Mouse (Mus musculus) limb, embryonic 11.5 days (tissue): ENCODE results near the gene Ccdc32. TPM values are rescaled to one million over a fixed set of nuclear protein-coding genes. Genes with fewer than 3 reads are reported as not detected.

Experiments
- ATAC-seq: fragments of 200-750 bp; cut with Nextera tagmentation; 2 replicates; pipeline ENCODE4 v1.8.0; 2017; ENCODE audit warnings: low read depth; ENCODE audit not compliant: insufficient number of reproducible peaks, low FRiP score, low TSS enrichment
- DNase-seq: peaks from one replicate; pipeline ENCODE4 v3.0.0-alpha.2; 2015; ENCODE audit warnings: low spot score
- H3K27ac ChIP-seq: fragments of 300-500 bp; sonication (generic); replicated peaks from 2 replicates; pipeline ENCODE4 v1.5.1; 2014; ENCODE audit warnings: low read depth, mild to moderate bottlenecking, low read length
- H3K27me3 ChIP-seq: fragments of 300-500 bp; sonication (generic); 2 replicates; pipeline ENCODE4 v1.6.1; 2014; ENCODE audit warnings: mild to moderate bottlenecking, low read length, mixed read lengths; ENCODE audit not compliant: control insufficient read depth, insufficient read depth
- H3K36me3 ChIP-seq: fragments of 300-500 bp; sonication (generic); 2 replicates; pipeline ENCODE4 v1.6.1; 2014; ENCODE audit warnings: mild to moderate bottlenecking, low read length, moderate library complexity, mixed read lengths; ENCODE audit not compliant: control insufficient read depth, insufficient read depth
- H3K4me1 ChIP-seq: fragments of 300-500 bp; sonication (generic); 2 replicates; pipeline ENCODE4 v1.6.1; 2014; ENCODE audit warnings: low read length, mixed read lengths; ENCODE audit not compliant: control insufficient read depth, insufficient read depth
- H3K4me2 ChIP-seq: fragments of 300-500 bp; sonication (generic); 2 replicates; pipeline ENCODE4 v1.6.1; 2014; ENCODE audit warnings: low read depth, mild to moderate bottlenecking, moderate library complexity; ENCODE audit not compliant: severe bottlenecking
- H3K4me3 ChIP-seq: fragments of 300-500 bp; sonication (generic); 2 replicates; pipeline ENCODE4 v1.5.1; 2014; ENCODE audit warnings: low read depth, low read length
- H3K9ac ChIP-seq: fragments of 300-500 bp; sonication (generic); 2 replicates; pipeline ENCODE4 v1.6.1; 2014; ENCODE audit warnings: mild to moderate bottlenecking, low read length
- H3K9me3 ChIP-seq: fragments of 300-500 bp; sonication (generic); 2 replicates; pipeline ENCODE4 v1.6.1; 2016; ENCODE audit warnings: low read length; ENCODE audit not compliant: control insufficient read depth
- WGBS: fragments of 180-500 bp; shearing (Covaris S2); extraction: QIAGEN DNeasy Blood & Tissue Kit; methylation state at CpG from one replicate; pipeline ENCODE4 v1.1.7; 2014; 5-methylcytosine and 5-hydroxymethylcytosine counted together
- polyA plus RNA-seq: library from polyadenylated mRNA; unstranded; fragments of >200 nt; fragmentation: Nextera tagmentation; extraction: Ambion mirVana; gene quantifications from 2 replicates; pipeline ENCODE4 v1.2.1, GENCODE M21; 2014

Ccdc32 gene
- 19.8 and 20.7 TPM in 2 replicates for polyA plus RNA-seq

DNA sequence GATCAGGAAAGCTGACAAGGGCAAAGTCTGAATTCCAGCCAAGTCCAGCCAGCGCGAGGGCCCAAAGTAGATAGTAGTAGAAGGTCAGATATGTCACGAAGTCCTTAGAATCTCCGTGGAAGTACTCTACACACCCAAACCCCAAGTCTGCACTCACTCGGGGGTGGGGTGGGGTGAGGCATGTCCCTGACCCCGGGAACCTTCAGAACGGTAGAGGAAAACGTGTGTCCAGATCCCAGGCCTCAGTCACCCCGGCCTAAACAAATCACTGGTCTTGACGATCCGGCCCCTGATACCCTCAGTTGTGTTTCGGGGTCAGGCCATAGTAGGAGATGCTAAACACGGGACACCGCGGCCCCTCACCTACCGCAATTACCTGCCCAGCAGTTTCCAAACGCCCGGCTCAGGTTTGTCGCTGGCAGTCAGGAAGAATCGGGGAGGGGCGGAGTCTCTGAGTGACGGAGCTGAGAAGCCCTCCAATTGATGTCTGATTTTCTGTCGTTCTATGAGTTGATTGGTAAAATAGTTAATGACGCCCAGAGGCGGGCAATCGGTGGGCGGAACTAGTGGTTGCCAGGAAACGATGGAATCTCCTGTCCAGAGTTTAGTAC is at the start of gene Ccdc32:
TSS of gene Ccdc32 (minus strand) at position 453 of the 611 bp plus-strand sequence.
- H3K27me3 ChIP-seq: no peaks in the 10 kb centered on the region
- peak within 1 kb of the TSS; percentile 63 for H3K4me3 ChIP-seq
- no peak within 1 kb of the TSS for H3K27ac ChIP-seq
- ATAC-seq (peak; percentile 88), DNase-seq (peak; percentile 97)
- WGBS: under 1% methylated on average over 28 of the region's 28 CpGs
- H3K4me1 ChIP-seq: peaks cover 5% of the 10 kb centered on the region
- no peaks in the 10 kb centered on the region for H3K9me3 ChIP-seq
- peak within 1 kb of the TSS; percentile 66 for H3K9ac ChIP-seq
- peak within 1 kb of the TSS; percentile 87 for H3K4me2 ChIP-seq
- no peaks in the 10 kb centered on the region; the same call in 1 of the 2 replicates for H3K36me3 ChIP-seq

- H3K27ac ChIP-seq: no peak overlapping the region
- no peak overlapping the region for H3K4me2 ChIP-seq
- H3K36me3 ChIP-seq: peaks cover 3% of the 10 kb centered on the region; the same call in 1 of the 2 replicates
- no peak overlapping the region for H3K4me3 ChIP-seq
- H3K4me1 ChIP-seq: no peaks in the 10 kb centered on the region
- DNase-seq: no peak
- no peaks in the 10 kb centered on the region for H3K9me3 ChIP-seq
- 93% methylated on average over 4 of the region's 4 CpGs for WGBS
- ATAC-seq: no peak
- no peak overlapping the region for H3K9ac ChIP-seq
- H3K27me3 ChIP-seq: no peaks in the 10 kb centered on the region
These were observed 43.2 kb upstream of the Ccdc32 start for GRCm38 (mm10) chr2:119072397-119072796.

DNA sequence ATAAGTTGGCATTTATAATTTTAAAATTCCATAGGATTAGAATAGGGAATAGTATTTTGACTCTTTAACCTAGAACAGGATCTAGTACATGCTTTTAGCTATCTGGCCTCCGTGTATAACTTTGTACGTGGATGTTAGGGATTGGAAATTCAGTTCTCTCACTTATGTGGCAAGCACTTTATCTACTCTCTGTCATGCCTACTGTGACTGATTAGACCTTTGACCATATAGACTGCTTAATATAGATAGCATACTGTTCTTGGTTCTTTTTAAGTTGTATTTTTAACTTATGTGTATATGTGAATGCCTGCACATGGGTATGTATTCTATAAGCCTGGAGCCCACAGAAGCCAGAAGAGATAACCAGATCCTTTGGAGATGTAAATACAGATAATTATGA is 30.9 kb upstream of the Ccdc32 start:
- H3K27me3 ChIP-seq: no peaks in the 10 kb centered on the region
- no peaks in the 10 kb centered on the region for H3K9me3 ChIP-seq
- no peak overlapping the region for H3K4me3 ChIP-seq
- H3K4me1 ChIP-seq: no peaks in the 10 kb centered on the region
- peaks cover 7% of the 10 kb centered on the region for H3K36me3 ChIP-seq
- no peak for ATAC-seq
- DNase-seq: no peak
- no peak overlapping the region for H3K9ac ChIP-seq
- H3K27ac ChIP-seq: no peak overlapping the region
- H3K4me2 ChIP-seq: no peak overlapping the region
- 100% methylated on average over 2 of the region's 2 CpGs for WGBS

GRCm38 (mm10) chr2:119050132-119050650 is 21.0 kb upstream of the Ccdc32 start:
- Histone ChIP-seq H3K27ac (no peak overlapping the region), H3K9me3 (no peaks in the 10 kb centered on the region), H3K4me3 (no peak overlapping the region), H3K36me3 (no peaks in the 10 kb centered on the region), H3K9ac (no peak overlapping the region), H3K4me1 (0 out of 2 replicates have a peak, but pooled peaks cover 2% of the 10 kb centered on the region), H3K4me2 (no peak overlapping the region), H3K27me3 (no peaks in the 10 kb centered on the region)
- WGBS: 92% methylated on average over 4 of the region's 4 CpGs
- DNase-seq (no peak), ATAC-seq (no peak)

GRCm38 (mm10) chr2:119047849-119048248 is 18.7 kb upstream of the Ccdc32 start:
- Histone ChIP-seq H3K27me3 (no peaks in the 10 kb centered on the region), H3K4me2 (peak overlapping the region; percentile 57), H3K27ac (no peak overlapping the region), H3K9me3 (no peaks in the 10 kb centered on the region), H3K36me3 (no peaks in the 10 kb centered on the region), H3K4me3 (peak overlapping the region; percentile 78), H3K9ac (peak overlapping the region; percentile 78), H3K4me1 (0 out of 2 replicates have a peak, but pooled peaks cover 2% of the 10 kb centered on the region)
- no peak for ATAC-seq
- no peak for DNase-seq
- 16% methylated on average over 4 of the region's 4 CpGs for WGBS

GRCm38 (mm10) chr2:119046649-119047611 is 17.7 kb upstream of the Ccdc32 start, which contains the start of gene Knl1:
Gene Knl1 (plus strand): TSS chr2:119047119.
- 0 out of 2 replicates have a peak, but pooled peaks cover 1% of the 10 kb centered on the region for H3K4me1 ChIP-seq
- DNase-seq: peak; percentile 100
- no peaks in the 10 kb centered on the region for H3K27me3 ChIP-seq
- peak within 1 kb of the TSS; percentile 78 for H3K9ac ChIP-seq
- ATAC-seq: peak; percentile 95
- H3K4me2 ChIP-seq: peak within 1 kb of the TSS; percentile 57
- 1% methylated on average over 77 of the region's 77 CpGs for WGBS
- no peaks in the 10 kb centered on the region for H3K36me3 ChIP-seq
- peak within 1 kb of the TSS; percentile 90 for H3K27ac ChIP-seq
- peak within 1 kb of the TSS; percentile 78 for H3K4me3 ChIP-seq
- no peaks in the 10 kb centered on the region for H3K9me3 ChIP-seq

DNA sequence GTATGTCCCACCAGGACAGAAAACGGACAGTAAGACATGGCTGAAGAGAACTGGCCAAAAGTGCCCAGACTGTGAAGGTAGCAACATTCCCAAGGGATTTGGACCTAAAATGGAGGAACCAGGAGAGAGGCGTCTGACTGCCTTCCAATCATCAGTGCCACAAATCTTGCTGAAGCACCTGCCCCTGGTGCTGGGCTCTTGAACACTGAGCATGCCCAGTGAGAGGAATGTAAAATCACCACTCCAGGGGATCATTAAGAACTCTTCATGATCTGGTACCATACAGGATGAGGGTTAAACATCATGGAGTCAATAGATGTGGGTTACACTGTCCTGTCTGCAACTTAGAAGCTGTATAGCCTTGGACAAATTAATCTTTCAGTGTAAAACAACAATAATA is 16.0 kb upstream of the Ccdc32 start:
- Histone ChIP-seq H3K9ac (no peak overlapping the region), H3K4me3 (no peak overlapping the region), H3K27ac (no peak overlapping the region), H3K27me3 (no peaks in the 10 kb centered on the region), H3K4me1 (no peaks in the 10 kb centered on the region), H3K9me3 (no peaks in the 10 kb centered on the region), H3K36me3 (0 out of 2 replicates have a peak, but pooled peaks cover 2% of the 10 kb centered on the region), H3K4me2 (no peak overlapping the region)
- whole genome bisulfite sequencing: 75% methylated on average over 2 of the region's 2 CpGs
- ATAC-seq (no peak), DNase-seq (no peak)

GRCm38 (mm10) chr2:119040882-119041281 is 11.7 kb upstream of the Ccdc32 start:
- H3K27ac ChIP-seq: no peak overlapping the region
- ATAC-seq (no peak), DNase-seq (no peak)
- H3K4me1 ChIP-seq: no peaks in the 10 kb centered on the region
- no peak overlapping the region for H3K9ac ChIP-seq
- H3K4me2 ChIP-seq: no peak overlapping the region
- H3K36me3 ChIP-seq: peaks cover 9% of the 10 kb centered on the region
- no peak overlapping the region for H3K4me3 ChIP-seq
- 50% methylated on average over 4 of the region's 4 CpGs for WGBS
- no peaks in the 10 kb centered on the region for H3K9me3 ChIP-seq
- no peaks in the 10 kb centered on the region for H3K27me3 ChIP-seq
